Comparison of ENCODE assay signal across 12 mouse cellular contexts in genomic region chr1:174521976-174522770, GRCm38 (mm10). TPM values are rescaled to one million over a fixed set of nuclear protein-coding genes. Genes with fewer than 3 reads are reported as not detected.
DNase-seq lines count a peak whose midpoint lies in the region; ATAC-seq lines count a peak whose summit lies in the region.
"Had no signal": no experiment of that assay in that cellular context is flagged by ENCODE, and none has a peak within 500 bp of the region (broad histone marks: within the 10 kb centered on the region; RNA-seq: fewer than 3 reads in every experiment).

No protein-coding gene starts in this region.

- H3K27me3 ChIP-seq in hindbrain, embryonic 15.5 days = no peaks in the 10 kb centered on the region
- H3K27me3 ChIP-seq in hindbrain, embryonic 12.5 days = no peaks in the 10 kb centered on the region
- no peaks in the 10 kb centered on the region for H3K27me3 ChIP-seq in hindbrain, embryonic 16.5 days (replicated peaks; ENCODE audit: control insufficient read depth, insufficient read depth, low read length)
- no peaks in the 10 kb centered on the region for H3K27me3 ChIP-seq in midbrain, embryonic 15.5 days (replicated peaks)
- H3K27me3 ChIP-seq in heart, embryonic 12.5 days (replicated peaks) = no peaks in the 10 kb centered on the region

- no peak overlapping the region for H3K4me2 ChIP-seq in hindbrain, embryonic 15.5 days
- H3K4me2 ChIP-seq in hindbrain, embryonic 12.5 days (replicated peaks) = no peak overlapping the region
- no peak overlapping the region for H3K4me2 ChIP-seq in hindbrain, embryonic 16.5 days (ENCODE audit: low read length)
- no peak overlapping the region for H3K4me2 ChIP-seq in midbrain, embryonic 15.5 days
- no peak overlapping the region for H3K4me2 ChIP-seq in heart, embryonic 12.5 days
- H3K4me2 ChIP-seq: lung, embryonic 14.5 days had no signal

- H3K27ac ChIP-seq in hindbrain, embryonic 15.5 days (replicated peaks) = no peak overlapping the region
- no peak overlapping the region for H3K27ac ChIP-seq in hindbrain, embryonic 12.5 days
- H3K27ac ChIP-seq in hindbrain, embryonic 16.5 days (ENCODE audit: low read depth, low read length) = 0 out of 2 replicates have a peak overlapping the region, but pooled peaks have one; percentile 17
- no peak overlapping the region for H3K27ac ChIP-seq in midbrain, embryonic 15.5 days
- H3K27ac ChIP-seq in heart, embryonic 12.5 days (ENCODE audit: poor library complexity, severe bottlenecking) = no peak overlapping the region
- H3K27ac ChIP-seq: heart, embryonic 10.5 days had no signal

- WGBS in hindbrain, embryonic 15.5 days = 66% methylated on average over 5 of the region's 5 CpGs
- WGBS in hindbrain, embryonic 12.5 days = 67% methylated on average over 5 of the region's 5 CpGs
- WGBS in hindbrain, embryonic 16.5 days = 63% methylated on average over 5 of the region's 5 CpGs
- 60% methylated on average over 5 of the region's 5 CpGs for WGBS in midbrain, embryonic 15.5 days
- 74% methylated on average over 5 of the region's 5 CpGs for WGBS in heart, embryonic 12.5 days

- peak; percentile 76 for ATAC-seq in hindbrain, embryonic 15.5 days (ENCODE audit: low FRiP score, low read depth)
- no peak for ATAC-seq in hindbrain, embryonic 12.5 days (ENCODE audit: low FRiP score)
- peak; percentile 89 for ATAC-seq in hindbrain, embryonic 16.5 days
- peak; percentile 68 for ATAC-seq in midbrain, embryonic 15.5 days (replicated peaks)
- no peak for ATAC-seq in heart, embryonic 12.5 days (ENCODE audit: insufficient number of reproducible peaks, low FRiP score)
- ATAC-seq: CD4-positive, CD25-positive, alpha-beta regulatory T cell, adult 4 months; intestine, postnatal 0 days had no signal

- no peaks in the 10 kb centered on the region for H3K9me3 ChIP-seq in hindbrain, embryonic 15.5 days
- H3K9me3 ChIP-seq in hindbrain, embryonic 12.5 days (replicated peaks) = no peaks in the 10 kb centered on the region
- no peaks in the 10 kb centered on the region for H3K9me3 ChIP-seq in hindbrain, embryonic 16.5 days (ENCODE audit: control insufficient read depth, low read length)
- H3K9me3 ChIP-seq in midbrain, embryonic 15.5 days = no peaks in the 10 kb centered on the region
- no peaks in the 10 kb centered on the region for H3K9me3 ChIP-seq in heart, embryonic 12.5 days (replicated peaks)
- H3K9me3 ChIP-seq: heart, embryonic 10.5 days had no signal

- no peaks in the 10 kb centered on the region for H3K36me3 ChIP-seq in hindbrain, embryonic 15.5 days
- no peaks in the 10 kb centered on the region for H3K36me3 ChIP-seq in hindbrain, embryonic 12.5 days
- H3K36me3 ChIP-seq in hindbrain, embryonic 16.5 days (ENCODE audit: control insufficient read depth, insufficient read depth, low read length) = no peaks in the 10 kb centered on the region
- no peaks in the 10 kb centered on the region for H3K36me3 ChIP-seq in midbrain, embryonic 15.5 days (replicated peaks)
- no peaks in the 10 kb centered on the region for H3K36me3 ChIP-seq in heart, embryonic 12.5 days
- H3K36me3 ChIP-seq: heart, embryonic 10.5 days had no signal

- peak; percentile 53 for DNase-seq in cerebellum, adult 11-12 months
- no peak for DNase-seq in natural killer cell, adult 2 months (ENCODE audit: low spot score in 2 of 2)
- no peak for DNase-seq in adrenal gland, adult 2 months
- DNase-seq: lung, embryonic 14.5 days had no signal

- H3K4me3 ChIP-seq in hindbrain, embryonic 15.5 days = no peak overlapping the region
- no peak overlapping the region for H3K4me3 ChIP-seq in hindbrain, embryonic 12.5 days
- no peak overlapping the region for H3K4me3 ChIP-seq in hindbrain, embryonic 16.5 days (ENCODE audit: low read length)
- no peak overlapping the region for H3K4me3 ChIP-seq in midbrain, embryonic 15.5 days
- no peak overlapping the region for H3K4me3 ChIP-seq in heart, embryonic 12.5 days
- H3K4me3 ChIP-seq: heart, embryonic 10.5 days had no signal

- H3K9ac ChIP-seq in hindbrain, embryonic 15.5 days = no peak overlapping the region
- H3K9ac ChIP-seq in hindbrain, embryonic 12.5 days = no peak overlapping the region
- H3K9ac ChIP-seq in hindbrain, embryonic 16.5 days (ENCODE audit: low read depth, low read length) = no peak overlapping the region
- no peak overlapping the region for H3K9ac ChIP-seq in midbrain, embryonic 15.5 days
- H3K9ac ChIP-seq in heart, embryonic 12.5 days = no peak overlapping the region
- H3K9ac ChIP-seq: lung, embryonic 14.5 days had no signal

- peaks cover 14% of the 10 kb centered on the region for H3K4me1 ChIP-seq in hindbrain, embryonic 15.5 days (replicated peaks)
- H3K4me1 ChIP-seq in hindbrain, embryonic 12.5 days = no peaks in the 10 kb centered on the region; the same call in 1 of the 2 replicates
- no peaks in the 10 kb centered on the region; the same call in 1 of the 2 replicates for H3K4me1 ChIP-seq in hindbrain, embryonic 16.5 days (ENCODE audit: control insufficient read depth, insufficient read depth, low read depth, low read length)
- peaks cover 15% of the 10 kb centered on the region; the same call in 1 of the 2 replicates for H3K4me1 ChIP-seq in midbrain, embryonic 15.5 days
- no peaks in the 10 kb centered on the region for H3K4me1 ChIP-seq in heart, embryonic 12.5 days (replicated peaks)
- H3K4me1 ChIP-seq: heart, embryonic 10.5 days had no signal

RNA-seq across cellular contexts. Expression of gene Fmn2, which starts 20.5 kb away (rescaled TPM):
- polyA plus RNA-seq in hindbrain, embryonic 15.5 days (2015; fragmentation: Nextera tagmentation; extraction: Ambion mirVana) = 7.1 and 8.0 TPM in 2 replicates
- polyA plus RNA-seq in hindbrain, embryonic 12.5 days (2016; fragmentation: Nextera tagmentation; extraction: Ambion mirVana) = 7.2 and 8.4 TPM in 2 replicates
- 6.3 and 6.5 TPM in 2 replicates for polyA plus RNA-seq in hindbrain, embryonic 16.5 days (2015; fragmentation: Nextera tagmentation; extraction: Ambion mirVana)
- polyA plus RNA-seq in midbrain, embryonic 15.5 days (2015; fragmentation: Nextera tagmentation; extraction: Ambion mirVana) = 8.5 and 9.0 TPM in 2 replicates
- polyA plus RNA-seq in heart, embryonic 12.5 days (2016; fragmentation: Nextera tagmentation; extraction: Ambion mirVana) = 0.63 and 0.78 TPM in 2 replicates
- total RNA-seq in adrenal gland, adult 2 months (2021) = 1 to 10 TPM; 3.9 TPM
- 0.45 and 0.52 TPM in 2 replicates for polyA plus RNA-seq in adrenal gland, adult 2 months (2012; rRNA removed)
- polyA plus RNA-seq: CD4-positive, CD25-positive, alpha-beta regulatory T cell, adult 4 months had no signal

Comparison
In these comparisons a context has a peak if more than half of its experiments do, and no peak if none do; other contexts are left out.
1. ATAC-seq: peak in hindbrain, embryonic 15.5 days (single experiment), hindbrain, embryonic 16.5 days (single experiment) and midbrain, embryonic 15.5 days (single experiment); none in hindbrain, embryonic 12.5 days (single experiment) and heart, embryonic 12.5 days (single experiment).